Mouse (Mus musculus): ENCODE measurements around the gene Engase. TPM values are rescaled to one million over a fixed set of nuclear protein-coding genes. Genes with fewer than 3 reads are reported as not detected.

Gene Engase
- 5.5 and 5.9 TPM in 2 replicates for polyA plus RNA-seq (2015; fragmentation: Nextera tagmentation; extraction: Ambion mirVana)

DNA sequence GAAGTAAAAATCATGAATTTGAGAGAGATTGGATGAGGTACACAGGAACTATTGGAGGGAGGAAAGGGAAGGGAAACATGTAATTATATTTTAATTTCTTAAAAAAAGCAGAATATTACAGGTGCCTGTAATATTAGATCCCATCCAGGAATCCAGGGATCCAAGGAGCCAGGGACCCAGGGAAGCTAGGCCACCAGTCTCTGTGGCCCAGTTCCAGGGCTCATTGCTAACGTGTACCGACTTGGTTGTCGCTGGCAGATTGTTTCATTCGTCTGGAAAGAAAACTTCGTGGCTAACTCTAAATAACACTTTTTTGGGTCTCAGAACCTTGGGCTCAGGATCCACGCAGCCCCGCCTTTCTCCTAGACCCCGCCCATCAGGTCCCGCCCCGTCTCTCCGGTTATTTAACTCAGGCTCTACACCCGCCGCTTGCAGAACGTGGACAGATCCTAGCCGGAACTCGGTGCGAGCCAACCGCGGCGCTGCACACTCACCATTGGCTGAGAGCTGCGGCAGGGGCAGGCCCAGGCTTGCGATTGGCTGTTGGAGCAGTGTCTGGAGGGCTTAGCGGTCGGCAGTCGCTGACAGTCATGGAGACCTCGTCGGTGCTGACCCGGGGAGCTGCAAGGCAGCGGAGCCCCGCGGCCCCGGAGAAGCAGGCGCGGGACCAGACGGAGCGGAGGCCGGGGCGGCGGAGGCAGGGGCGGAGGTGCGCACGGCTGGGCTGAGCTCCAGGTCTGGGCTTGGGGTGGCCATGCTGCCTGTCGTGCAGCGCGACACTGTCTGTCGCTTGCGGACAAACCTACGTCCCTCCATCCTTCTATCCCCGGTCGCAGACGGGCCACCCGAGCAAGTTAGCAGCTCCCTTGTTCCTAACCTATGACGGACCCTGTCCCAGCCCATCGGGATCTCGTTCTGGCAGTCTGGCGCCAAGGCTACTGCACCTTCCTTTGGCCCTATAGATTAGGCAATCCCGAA lies at the start of gene Engase:
Gene Engase, plus strand, starts transcription at position 434 of the 978 bp plus-strand sequence.
- Histone ChIP-seq H3K4me1 (ENCODE audit: control insufficient read depth, insufficient read depth, low read length) (peaks cover 5% of the 10 kb centered on the region), H3K9me3 (replicated peaks; ENCODE audit: control insufficient read depth, low read length, poor library complexity, severe bottlenecking) (no peaks in the 10 kb centered on the region), H3K36me3 (ENCODE audit: control insufficient read depth, insufficient read depth, low read length) (no peaks in the 10 kb centered on the region), H3K27ac (ENCODE audit: low read length) (peak within 1 kb of the TSS; percentile 66), H3K9ac (ENCODE audit: low read depth, low read length) (peak within 1 kb of the TSS; percentile 84), H3K4me2 (ENCODE audit: low read length) (peak within 1 kb of the TSS; percentile 94), H3K4me3 (ENCODE audit: low read depth, low read length) (peak within 1 kb of the TSS; percentile 87), H3K27me3 (ENCODE audit: control insufficient read depth, insufficient read depth, low read depth, low read length) (no peaks in the 10 kb centered on the region)
- peak; percentile 99 for ATAC-seq
- under 1% methylated on average over 54 of the region's 57 CpGs for WGBS

GRCm38 (mm10) chr11:118427266-118427779 lies 49.3 kb upstream of the Engase start:
- Histone ChIP-seq H3K36me3 (ENCODE audit: control insufficient read depth, insufficient read depth, low read length) (no peaks in the 10 kb centered on the region), H3K27me3 (ENCODE audit: control insufficient read depth, insufficient read depth, low read depth, low read length) (no peaks in the 10 kb centered on the region; the same call in 1 of the 2 replicates), H3K9me3 (replicated peaks; ENCODE audit: control insufficient read depth, low read length, poor library complexity, severe bottlenecking) (no peaks in the 10 kb centered on the region), H3K9ac (ENCODE audit: low read depth, low read length) (peak overlapping the region; percentile 32; the same call in 1 of the 2 replicates), H3K27ac (ENCODE audit: low read length) (no peak overlapping the region), H3K4me3 (ENCODE audit: low read depth, low read length) (no peak overlapping the region), H3K4me2 (ENCODE audit: low read length) (peak overlapping the region; percentile 50), H3K4me1 (ENCODE audit: control insufficient read depth, insufficient read depth, low read length) (peaks cover 25% of the 10 kb centered on the region)
- 33% methylated on average over 3 of the region's 3 CpGs for WGBS
- ATAC-seq = no peak

DNA sequence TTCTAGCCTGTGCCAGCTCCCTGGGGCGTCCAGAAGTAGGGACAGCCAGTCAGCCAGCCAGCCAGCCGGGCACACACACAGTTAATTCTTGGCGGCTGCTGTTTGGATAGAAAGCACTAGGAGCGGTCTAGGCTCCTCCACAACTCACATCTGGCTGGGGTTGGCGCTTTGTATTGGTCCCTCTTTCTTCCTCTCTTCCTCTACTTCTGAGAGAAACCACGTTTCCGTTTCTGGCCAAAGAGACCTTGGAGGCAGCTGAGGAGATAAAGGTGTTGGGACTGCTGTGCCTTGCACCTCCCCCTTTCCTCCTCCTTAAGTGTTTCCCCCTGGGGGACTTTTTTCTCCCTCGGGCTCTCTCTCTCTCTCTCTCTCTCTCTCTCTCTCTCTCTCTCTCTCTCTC lies 48.6 kb upstream of the Engase start, which contains the start of gene C1qtnf1:
Gene C1qtnf1, plus strand, starts transcription at position 218 of the 400 bp plus-strand sequence.
- H3K36me3 ChIP-seq (ENCODE audit: control insufficient read depth, insufficient read depth, low read length) = no peaks in the 10 kb centered on the region
- WGBS = 3% methylated on average over 8 of the region's 8 CpGs
- 0 out of 2 replicates have a peak within 1 kb of the TSS, but pooled peaks have one; percentile 40 for H3K27ac ChIP-seq (ENCODE audit: low read length)
- peaks cover 25% of the 10 kb centered on the region for H3K4me1 ChIP-seq (ENCODE audit: control insufficient read depth, insufficient read depth, low read length)
- peak within 1 kb of the TSS; percentile 32 for H3K4me3 ChIP-seq (ENCODE audit: low read depth, low read length)
- peak within 1 kb of the TSS; percentile 55 for H3K9ac ChIP-seq (ENCODE audit: low read depth, low read length)
- no peak for ATAC-seq
- no peaks in the 10 kb centered on the region; the same call in 1 of the 2 replicates for H3K27me3 ChIP-seq (ENCODE audit: control insufficient read depth, insufficient read depth, low read depth, low read length)
- H3K9me3 ChIP-seq (replicated peaks; ENCODE audit: control insufficient read depth, low read length, poor library complexity, severe bottlenecking) = no peaks in the 10 kb centered on the region
- peak within 1 kb of the TSS; percentile 50 for H3K4me2 ChIP-seq (ENCODE audit: low read length)

- Histone ChIP-seq H3K9me3 (replicated peaks; ENCODE audit: control insufficient read depth, low read length, poor library complexity, severe bottlenecking) (no peaks in the 10 kb centered on the region), H3K4me2 (ENCODE audit: low read length) (peak overlapping the region; percentile 50), H3K27me3 (ENCODE audit: control insufficient read depth, insufficient read depth, low read depth, low read length) (no peaks in the 10 kb centered on the region; the same call in 1 of the 2 replicates), H3K36me3 (ENCODE audit: control insufficient read depth, insufficient read depth, low read length) (no peaks in the 10 kb centered on the region), H3K4me3 (ENCODE audit: low read depth, low read length) (peak overlapping the region; percentile 32), H3K27ac (ENCODE audit: low read length) (0 out of 2 replicates have a peak overlapping the region, but pooled peaks have one; percentile 40), H3K9ac (ENCODE audit: low read depth, low read length) (peak overlapping the region; percentile 55), H3K4me1 (ENCODE audit: control insufficient read depth, insufficient read depth, low read length) (peaks cover 23% of the 10 kb centered on the region)
- WGBS = 7% methylated on average over 11 of the region's 11 CpGs
- ATAC-seq = 0 out of 2 replicates have a peak, but pooled peaks have one; percentile 25
Observed at GRCm38 (mm10) chr11:118428460-118428868, 48.2 kb upstream of the Engase start.

- Histone ChIP-seq H3K36me3 (ENCODE audit: control insufficient read depth, insufficient read depth, low read length) (no peaks in the 10 kb centered on the region), H3K4me2 (ENCODE audit: low read length) (peak overlapping the region; percentile 50), H3K9ac (ENCODE audit: low read depth, low read length) (no peak overlapping the region), H3K27ac (ENCODE audit: low read length) (no peak overlapping the region; the same call in 1 of the 2 replicates), H3K4me3 (ENCODE audit: low read depth, low read length) (peak overlapping the region; percentile 32; the same call in 1 of the 2 replicates), H3K9me3 (replicated peaks; ENCODE audit: control insufficient read depth, low read length, poor library complexity, severe bottlenecking) (no peaks in the 10 kb centered on the region), H3K4me1 (ENCODE audit: control insufficient read depth, insufficient read depth, low read length) (peaks cover 23% of the 10 kb centered on the region), H3K27me3 (ENCODE audit: control insufficient read depth, insufficient read depth, low read depth, low read length) (no peaks in the 10 kb centered on the region; the same call in 1 of the 2 replicates)
- 60% methylated on average over 8 of the region's 8 CpGs for WGBS
- no peak for ATAC-seq
Observed at GRCm38 (mm10) chr11:118428944-118429709, 47.5 kb upstream of the Engase start.

- WGBS = 59% methylated on average over 4 of the region's 4 CpGs
- Histone ChIP-seq H3K4me3 (ENCODE audit: low read depth, low read length) (no peak overlapping the region), H3K27me3 (ENCODE audit: control insufficient read depth, insufficient read depth, low read depth, low read length) (no peaks in the 10 kb centered on the region; the same call in 1 of the 2 replicates), H3K4me1 (ENCODE audit: control insufficient read depth, insufficient read depth, low read length) (peaks cover 23% of the 10 kb centered on the region), H3K9me3 (replicated peaks; ENCODE audit: control insufficient read depth, low read length, poor library complexity, severe bottlenecking) (no peaks in the 10 kb centered on the region), H3K27ac (ENCODE audit: low read length) (no peak overlapping the region), H3K36me3 (ENCODE audit: control insufficient read depth, insufficient read depth, low read length) (no peaks in the 10 kb centered on the region), H3K9ac (ENCODE audit: low read depth, low read length) (no peak overlapping the region), H3K4me2 (ENCODE audit: low read length) (no peak overlapping the region)
- ATAC-seq = no peak
Observed at GRCm38 (mm10) chr11:118430291-118430885, 46.2 kb upstream of the Engase start.

GRCm38 (mm10) chr11:118431100-118431948 lies 45.3 kb upstream of the Engase start:
- no peak overlapping the region for H3K4me3 ChIP-seq (ENCODE audit: low read depth, low read length)
- 80% methylated on average over 16 of the region's 16 CpGs for WGBS
- H3K4me1 ChIP-seq (ENCODE audit: control insufficient read depth, insufficient read depth, low read length) = peaks cover 25% of the 10 kb centered on the region
- no peaks in the 10 kb centered on the region for H3K9me3 ChIP-seq (replicated peaks; ENCODE audit: control insufficient read depth, low read length, poor library complexity, severe bottlenecking)
- no peaks in the 10 kb centered on the region for H3K36me3 ChIP-seq (ENCODE audit: control insufficient read depth, insufficient read depth, low read length)
- no peak overlapping the region for H3K4me2 ChIP-seq (ENCODE audit: low read length)
- H3K9ac ChIP-seq (ENCODE audit: low read depth, low read length) = no peak overlapping the region
- ATAC-seq = no peak
- H3K27me3 ChIP-seq (ENCODE audit: control insufficient read depth, insufficient read depth, low read depth, low read length) = no peaks in the 10 kb centered on the region; the same call in 1 of the 2 replicates
- no peak overlapping the region for H3K27ac ChIP-seq (ENCODE audit: low read length)

All from midbrain, embryonic 16.5 days (tissue).